Mouse (Mus musculus): ENCODE measurements around the gene Xrra1. TPM values are rescaled to one million over a fixed set of nuclear protein-coding genes. Genes with fewer than 3 reads are reported as not detected.
A peak's percentile ranks its signal among the peaks of the same experiment; 100 is the strongest.

The Xrra1 gene
- total and polyA plus RNA-seq, 3 experiments = 0.58 to 1.2 TPM; not detected in 1

GRCm38 (mm10) chr7:99876345-99876744, 17.4 kb downstream of the Xrra1 start:
- H3K4me3 ChIP-seq (ENCODE audit: control insufficient read depth in 1 of 2, insufficient read depth in 1 of 2, low read depth in 2 of 2, low read length in 2 of 2) = no peak overlapping the region
- DNase-seq (ENCODE audit: low read depth, low spot score) = peak; percentile 91
- no peaks in the 10 kb centered on the region for H3K79me2 ChIP-seq (ENCODE audit: control insufficient read depth, insufficient read depth, low read length, poor library complexity)
- H3K27ac ChIP-seq (ENCODE audit: control insufficient read depth, low read depth, low read length) = no peak overlapping the region
- peak; percentile 91 for TF ChIP-seq ZC3H11A (IDR thresholded peaks at IDR 0.05; ENCODE audit: low read depth, low read length)
- TF ChIP-seq GATA1 (IDR thresholded peaks at IDR 0.05; ENCODE audit: low read depth, low read length) = 0 out of 2 replicates have a peak, but pooled peaks have one; percentile 20
- no peak for TF ChIP-seq MYB (IDR thresholded peaks at IDR 0.05; ENCODE audit: low read depth, low read length)
- peak; percentile 91 for TF ChIP-seq SMC3 (IDR thresholded peaks at IDR 0.05; ENCODE audit: low read depth, low read length)
- peak; percentile 78 to 89 (median 81) for TF ChIP-seq CTCF (IDR thresholded peaks at IDR 0.05 in 2 of 3, conservative IDR thresholded peaks at IDR 0.05 in 1 of 3; ENCODE audit: control insufficient read depth in 1 of 3, insufficient read depth in 1 of 3, low read depth in 2 of 3, low read length in 3 of 3, poor library complexity in 1 of 3, severe bottlenecking in 1 of 3)
- TF ChIP-seq SIN3A (IDR thresholded peaks at IDR 0.05; ENCODE audit: low read length) = peak; percentile 44; the same call in 1 of the 2 replicates
- TF ChIP-seq CHD2 (IDR thresholded peaks at IDR 0.05; ENCODE audit: low read length) = no peak
- TF ChIP-seq MAFK (IDR thresholded peaks at IDR 0.05; ENCODE audit: borderline replicate concordance, low read depth, low read length) = no peak
- peak; percentile 89 for TF ChIP-seq RAD21 (IDR thresholded peaks at IDR 0.05; ENCODE audit: low read depth, low read length)
- H3K27me3 ChIP-seq (ENCODE audit: control insufficient read depth in 1 of 2, insufficient read depth in 2 of 2, low read length in 2 of 2) = no peaks in the 10 kb centered on the region
- no peaks in the 10 kb centered on the region for H3K9me3 ChIP-seq (replicated peaks; ENCODE audit: insufficient read depth, low read length)
- no peak overlapping the region for H3K9ac ChIP-seq (ENCODE audit: control insufficient read depth, low read depth, low read length, poor library complexity, severe bottlenecking)
- peaks cover 0 to 13% of the 10 kb centered on the region in 2 experiments; a peak in 2 of 4 replicates for H3K36me3 ChIP-seq (ENCODE audit: control insufficient read depth in 1 of 2, insufficient read depth in 2 of 2, low read length in 2 of 2)
- peaks cover 11 to 15% of the 10 kb centered on the region in 2 experiments for H3K4me1 ChIP-seq (ENCODE audit: control insufficient read depth in 1 of 2, insufficient read depth in 2 of 2, low read length in 2 of 2)

- H3K36me3 ChIP-seq (ENCODE audit: control insufficient read depth in 1 of 2, insufficient read depth in 2 of 2, low read length in 2 of 2) = peaks cover 0 to 12% of the 10 kb centered on the region in 2 experiments; a peak in 2 of 4 replicates
Measured at GRCm38 (mm10) chr7:99878254-99878653, 19.3 kb downstream of the Xrra1 start.

GRCm38 (mm10) chr7:99887230-99887735, 28.4 kb downstream of the Xrra1 start:
- peaks cover 15 to 20% of the 10 kb centered on the region in 2 experiments for H3K4me1 ChIP-seq (ENCODE audit: control insufficient read depth in 1 of 2, insufficient read depth in 2 of 2, low read length in 2 of 2)
- H3K27me3 ChIP-seq (ENCODE audit: control insufficient read depth in 1 of 2, insufficient read depth in 2 of 2, low read length in 2 of 2) = no peaks in the 10 kb centered on the region
- no peak overlapping the region for H3K4me3 ChIP-seq (ENCODE audit: control insufficient read depth in 1 of 2, insufficient read depth in 1 of 2, low read depth in 2 of 2, low read length in 2 of 2)
- peak; percentile 46 for DNase-seq (ENCODE audit: low read depth, low spot score)
- H3K79me2 ChIP-seq (ENCODE audit: control insufficient read depth, insufficient read depth, low read length, poor library complexity) = no peaks in the 10 kb centered on the region
- no peak overlapping the region for H3K27ac ChIP-seq (ENCODE audit: control insufficient read depth, low read depth, low read length)
- no peak overlapping the region for H3K9ac ChIP-seq (ENCODE audit: control insufficient read depth, low read depth, low read length, poor library complexity, severe bottlenecking)
- H3K9me3 ChIP-seq (replicated peaks; ENCODE audit: insufficient read depth, low read length) = no peaks in the 10 kb centered on the region
- TF ChIP-seq POLR2AphosphoS2 (IDR thresholded peaks at IDR 0.05; ENCODE audit: low read length) (no peak), ELF1 (IDR thresholded peaks at IDR 0.05; ENCODE audit: low read depth, low read length) (no peak), CTCF (IDR thresholded peaks at IDR 0.05 in 2 of 3, conservative IDR thresholded peaks at IDR 0.05 in 1 of 3; ENCODE audit: control insufficient read depth in 1 of 3, insufficient read depth in 1 of 3, low read depth in 2 of 3, low read length in 3 of 3, poor library complexity in 1 of 3, severe bottlenecking in 1 of 3) (no peak), UBTF (IDR thresholded peaks at IDR 0.05; ENCODE audit: borderline replicate concordance, insufficient read depth, low read depth, low read length) (no peak)
- H3K36me3 ChIP-seq (ENCODE audit: control insufficient read depth in 1 of 2, insufficient read depth in 2 of 2, low read length in 2 of 2) = peaks cover 0 to 21% of the 10 kb centered on the region in 2 experiments; a peak in 2 of 4 replicates

More at GRCm38 (mm10) chr7:99878254-99878653, 19.3 kb downstream of the Xrra1 start:
- no peak for DNase-seq (ENCODE audit: low read depth, low spot score)
- Histone ChIP-seq H3K4me3 (ENCODE audit: control insufficient read depth in 1 of 2, insufficient read depth in 1 of 2, low read depth in 2 of 2, low read length in 2 of 2) (no peak overlapping the region), H3K9me3 (replicated peaks; ENCODE audit: insufficient read depth, low read length) (no peaks in the 10 kb centered on the region), H3K9ac (ENCODE audit: control insufficient read depth, low read depth, low read length, poor library complexity, severe bottlenecking) (no peak overlapping the region), H3K27me3 (ENCODE audit: control insufficient read depth in 1 of 2, insufficient read depth in 2 of 2, low read length in 2 of 2) (no peaks in the 10 kb centered on the region), H3K27ac (ENCODE audit: control insufficient read depth, low read depth, low read length) (no peak overlapping the region), H3K79me2 (ENCODE audit: control insufficient read depth, insufficient read depth, low read length, poor library complexity) (no peaks in the 10 kb centered on the region), H3K4me1 (ENCODE audit: control insufficient read depth in 1 of 2, insufficient read depth in 2 of 2, low read length in 2 of 2) (peaks cover 8 to 12% of the 10 kb centered on the region in 2 experiments)
- no peak for TF ChIP-seq USF1 (IDR thresholded peaks at IDR 0.05; ENCODE audit: low read depth, low read length)
- TF ChIP-seq ZC3H11A (IDR thresholded peaks at IDR 0.05; ENCODE audit: low read depth, low read length) = no peak
- no peak for TF ChIP-seq RAD21 (IDR thresholded peaks at IDR 0.05; ENCODE audit: low read depth, low read length)
- TF ChIP-seq MYC (IDR thresholded peaks at IDR 0.05; ENCODE audit: low read depth, low read length) = no peak
- no peak for TF ChIP-seq HCFC1 (IDR thresholded peaks at IDR 0.05; ENCODE audit: low read depth, low read length)
- no peak for TF ChIP-seq ZMIZ1 (IDR thresholded peaks at IDR 0.05; ENCODE audit: low read depth, low read length)
- TF ChIP-seq ETS1 (IDR thresholded peaks at IDR 0.05; ENCODE audit: low read depth, low read length) = no peak
- no peak for TF ChIP-seq MAZ (IDR thresholded peaks at IDR 0.05; ENCODE audit: low read depth, low read length)
- no peak for TF ChIP-seq ZKSCAN1 (IDR thresholded peaks at IDR 0.05; ENCODE audit: low read depth, low read length)
- no peak for TF ChIP-seq ZNF384 (IDR thresholded peaks at IDR 0.05; ENCODE audit: low read depth, low read length)
- no peak for TF ChIP-seq NELFE (IDR thresholded peaks at IDR 0.05; ENCODE audit: low read depth, low read length)

Data from MEL (cell line).